Mouse (Mus musculus): Measurements from ENCODE around the gene Slc31a1. TPM values are rescaled to one million over a fixed set of nuclear protein-coding genes. Genes with fewer than 3 reads are reported as not detected.

The Slc31a1 gene
- total and polyA plus RNA-seq, 3 experiments: 20.6 to 46.5 (median 37.5) TPM

- TF ChIP-seq KAT2A (conservative IDR thresholded peaks at IDR 0.05; ENCODE audit: low read depth, low read length): no peak
- TF ChIP-seq HCFC1 (IDR thresholded peaks at IDR 0.05; ENCODE audit: low read depth, low read length): no peak
- TF ChIP-seq EP300 (IDR thresholded peaks at IDR 0.05; ENCODE audit: low read depth in 1 of 2, low read length in 2 of 2): no peak
- no peak for TF ChIP-seq MXI1 (IDR thresholded peaks at IDR 0.05; ENCODE audit: low read depth, low read length)
- TF ChIP-seq MAX (IDR thresholded peaks at IDR 0.05; ENCODE audit: low read length): no peak
- no peak for TF ChIP-seq E2F4 (IDR thresholded peaks at IDR 0.05; ENCODE audit: borderline replicate concordance, low read depth, low read length)
- TF ChIP-seq SMC3 (IDR thresholded peaks at IDR 0.05; ENCODE audit: low read depth, low read length): no peak
- no peak for TF ChIP-seq MAZ (IDR thresholded peaks at IDR 0.05; ENCODE audit: low read depth, low read length)
- TF ChIP-seq POLR2A (IDR thresholded peaks at IDR 0.05; ENCODE audit: control insufficient read depth in 1 of 2, insufficient read depth in 1 of 2, low read depth in 1 of 2, low read length in 2 of 2, poor library complexity in 1 of 2): no peak
- TF ChIP-seq ZNF384 (IDR thresholded peaks at IDR 0.05; ENCODE audit: low read depth, low read length): no peak
- no peak for DNase-seq (ENCODE audit: low read depth, low spot score)
- H3K27me3 ChIP-seq (ENCODE audit: control insufficient read depth in 1 of 2, insufficient read depth in 2 of 2, low read length in 2 of 2): no peaks in the 10 kb centered on the region
- H3K9me3 ChIP-seq (replicated peaks; ENCODE audit: insufficient read depth, low read length): no peaks in the 10 kb centered on the region
- H3K79me2 ChIP-seq (ENCODE audit: control insufficient read depth, insufficient read depth, low read length, poor library complexity): no peaks in the 10 kb centered on the region; the same call in 1 of the 2 replicates
- peaks cover 9 to 22% of the 10 kb centered on the region in 2 experiments; a peak in 3 of 4 replicates for H3K36me3 ChIP-seq (ENCODE audit: control insufficient read depth in 1 of 2, insufficient read depth in 2 of 2, low read length in 2 of 2)
- no peak overlapping the region for H3K9ac ChIP-seq (ENCODE audit: control insufficient read depth, low read depth, low read length, poor library complexity, severe bottlenecking)
- peaks cover 10 to 12% of the 10 kb centered on the region in 2 experiments for H3K4me1 ChIP-seq (ENCODE audit: control insufficient read depth in 1 of 2, insufficient read depth in 2 of 2, low read length in 2 of 2)
- no peak overlapping the region for H3K27ac ChIP-seq (ENCODE audit: control insufficient read depth, low read depth, low read length)
- H3K4me3 ChIP-seq (ENCODE audit: control insufficient read depth in 1 of 2, insufficient read depth in 1 of 2, low read depth in 2 of 2, low read length in 2 of 2): no peak overlapping the region
These were observed 24.9 kb downstream of the Slc31a1 start for GRCm38 (mm10) chr4:62385439-62385838.

GRCm38 (mm10) chr4:62389592-62390512 is 29.3 kb downstream of the Slc31a1 start:
- H3K27me3 ChIP-seq (ENCODE audit: control insufficient read depth in 1 of 2, insufficient read depth in 2 of 2, low read length in 2 of 2): no peaks in the 10 kb centered on the region
- no peaks in the 10 kb centered on the region for H3K4me1 ChIP-seq (ENCODE audit: control insufficient read depth in 1 of 2, insufficient read depth in 2 of 2, low read length in 2 of 2)
- H3K9ac ChIP-seq (ENCODE audit: control insufficient read depth, low read depth, low read length, poor library complexity, severe bottlenecking): no peak overlapping the region
- H3K79me2 ChIP-seq (ENCODE audit: control insufficient read depth, insufficient read depth, low read length, poor library complexity): no peaks in the 10 kb centered on the region
- H3K36me3 ChIP-seq (ENCODE audit: control insufficient read depth in 1 of 2, insufficient read depth in 2 of 2, low read length in 2 of 2): peaks cover 0 to 9% of the 10 kb centered on the region in 2 experiments; a peak in 1 of 4 replicates
- no peak overlapping the region for H3K27ac ChIP-seq (ENCODE audit: control insufficient read depth, low read depth, low read length)
- no peaks in the 10 kb centered on the region for H3K9me3 ChIP-seq (replicated peaks; ENCODE audit: insufficient read depth, low read length)
- H3K4me3 ChIP-seq (ENCODE audit: control insufficient read depth in 1 of 2, insufficient read depth in 1 of 2, low read depth in 2 of 2, low read length in 2 of 2): no peak overlapping the region
- TF ChIP-seq NELFE (IDR thresholded peaks at IDR 0.05; ENCODE audit: low read depth, low read length) (no peak), USF2 (IDR thresholded peaks at IDR 0.05; ENCODE audit: borderline replicate concordance in 1 of 2, insufficient read depth in 1 of 2, low read depth in 1 of 2, low read length in 2 of 2) (no peak), TAL1 (IDR thresholded peaks at IDR 0.05; ENCODE audit: low read length) (no peak), MAFK (IDR thresholded peaks at IDR 0.05; ENCODE audit: borderline replicate concordance, low read depth, low read length) (no peak), POLR2A (IDR thresholded peaks at IDR 0.05; ENCODE audit: control insufficient read depth in 1 of 2, insufficient read depth in 1 of 2, low read depth in 1 of 2, low read length in 2 of 2, poor library complexity in 1 of 2) (no peak)
- DNase-seq (ENCODE audit: low read depth, low spot score): no peak
